In genomic region chr16:5792216-5792615, GRCm38 (mm10) we compare ENCODE assay signal across 23 mouse cellular contexts.
DNase-seq lines count a peak whose midpoint lies in the region; ATAC-seq lines count a peak whose summit lies in the region.
"Had no signal": no experiment of that assay in that cellular context is flagged by ENCODE, and none has a peak within 500 bp of the region (broad histone marks: within the 10 kb centered on the region; RNA-seq: fewer than 3 reads in every experiment).

No protein-coding gene starts in this region.

- DNase-seq in adrenal gland, postnatal 14 days = peak; percentile 16
- no peak for DNase-seq in adrenal gland, adult 18-20 months (ENCODE audit: low spot score in 2 of 2)
- peak; percentile 42 for DNase-seq in NIH3T3 (ENCODE audit: low read depth)
- peak; percentile 37 for DNase-seq in embryo, embryonic 11 days
- peak; percentile 13 for DNase-seq in forelimb bud, embryonic 11.5 days (ENCODE audit: low read depth, low spot score)
- DNase-seq in thymus, postnatal 14 days = no peak
- no peak for DNase-seq in spleen, postnatal 10 days (ENCODE audit: low spot score in 2 of 2)
- DNase-seq: adrenal gland, adult 2 months; cerebellum, adult 8-10 months; cerebellum, postnatal 36 days; gastrocnemius, postnatal 10 days; heart, adult 11 months; heart, postnatal 10 days; kidney, adult 18-20 months; kidney, postnatal 25 days; liver, postnatal 0 days; lung, postnatal 14 days had no signal

- no peak for ATAC-seq in intestine, embryonic 15.5 days
- ATAC-seq: forebrain, embryonic 15.5 days; liver, postnatal 0 days had no signal

- WGBS in intestine, embryonic 15.5 days = 45% methylated on average over 1 of the region's 1 CpGs

- no peak overlapping the region for H3K27ac ChIP-seq in intestine, embryonic 15.5 days
- H3K27ac ChIP-seq: embryonic facial prominence, embryonic 15.5 days; forebrain, embryonic 15.5 days; midbrain, embryonic 12.5 days; stomach, postnatal 0 days had no signal

- H3K4me2 ChIP-seq in intestine, embryonic 15.5 days (replicated peaks) = no peak overlapping the region
- H3K4me2 ChIP-seq: embryonic facial prominence, embryonic 15.5 days; forebrain, embryonic 15.5 days; heart, embryonic 12.5 days; midbrain, embryonic 12.5 days had no signal

- H3K27me3 ChIP-seq in intestine, embryonic 15.5 days (replicated peaks) = no peaks in the 10 kb centered on the region
- H3K27me3 ChIP-seq: embryonic facial prominence, embryonic 15.5 days; forebrain, embryonic 15.5 days; heart, embryonic 12.5 days; midbrain, embryonic 12.5 days had no signal

- no peaks in the 10 kb centered on the region for H3K4me1 ChIP-seq in intestine, embryonic 15.5 days (replicated peaks)
- H3K4me1 ChIP-seq: embryonic facial prominence, embryonic 15.5 days; forebrain, embryonic 15.5 days; heart, embryonic 12.5 days; midbrain, embryonic 12.5 days had no signal

- H3K36me3 ChIP-seq in intestine, embryonic 15.5 days = no peaks in the 10 kb centered on the region
- H3K36me3 ChIP-seq: embryonic facial prominence, embryonic 15.5 days; forebrain, embryonic 15.5 days; heart, embryonic 12.5 days; midbrain, embryonic 12.5 days had no signal

- no peaks in the 10 kb centered on the region for H3K9me3 ChIP-seq in intestine, embryonic 15.5 days
- H3K9me3 ChIP-seq: embryonic facial prominence, embryonic 15.5 days; forebrain, embryonic 15.5 days; midbrain, embryonic 12.5 days had no signal

- H3K4me3 ChIP-seq in intestine, embryonic 15.5 days (replicated peaks) = no peak overlapping the region
- H3K4me3 ChIP-seq: embryonic facial prominence, embryonic 15.5 days; forebrain, embryonic 15.5 days; heart, embryonic 12.5 days; midbrain, embryonic 12.5 days had no signal

- H3K9ac ChIP-seq in intestine, embryonic 15.5 days = no peak overlapping the region
- H3K9ac ChIP-seq: embryonic facial prominence, embryonic 15.5 days; forebrain, embryonic 15.5 days; heart, embryonic 12.5 days; liver, postnatal 0 days; midbrain, embryonic 12.5 days had no signal

Comparison
In these comparisons a context has a peak if more than half of its experiments do, and no peak if none do; other contexts are left out.
1. DNase-seq: peak in adrenal gland, postnatal 14 days (single experiment), NIH3T3 (single experiment), embryo, embryonic 11 days (single experiment) and forelimb bud, embryonic 11.5 days (single experiment); none in adrenal gland, adult 18-20 months (0 of 2), thymus, postnatal 14 days (single experiment) and spleen, postnatal 10 days (0 of 2).